Mouse (Mus musculus): Measurements from ENCODE around the gene Wdr13.
"Not testable (repeated sequence)": the region's sequence is repeated elsewhere in the genome, so short reads cannot be mapped to it uniquely, and the experiment has no call there.

Wdr13 gene

DNA sequence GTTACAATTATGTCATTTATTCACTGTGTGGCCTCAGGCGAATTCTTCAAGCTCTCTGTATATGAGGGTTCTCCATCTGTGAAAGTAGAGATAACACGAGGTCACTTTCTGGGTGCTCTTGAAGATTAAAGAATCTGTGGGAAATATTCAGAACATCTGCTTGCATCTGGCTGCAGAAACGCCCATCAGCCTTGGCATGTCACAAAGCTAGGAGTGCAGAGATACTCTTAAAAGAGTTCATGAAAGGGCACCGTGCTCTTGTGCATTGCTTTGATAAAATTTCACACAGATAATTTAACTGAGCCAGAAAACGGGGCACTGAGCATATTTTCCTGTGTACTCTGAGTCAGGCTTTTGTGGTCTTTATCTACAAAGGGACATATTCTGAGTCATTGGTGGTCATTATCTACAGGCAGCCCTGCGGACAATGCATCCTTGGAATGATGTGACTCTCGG, 30.5 kb downstream of the Wdr13 start:
- DNase-seq: no peak

DNA sequence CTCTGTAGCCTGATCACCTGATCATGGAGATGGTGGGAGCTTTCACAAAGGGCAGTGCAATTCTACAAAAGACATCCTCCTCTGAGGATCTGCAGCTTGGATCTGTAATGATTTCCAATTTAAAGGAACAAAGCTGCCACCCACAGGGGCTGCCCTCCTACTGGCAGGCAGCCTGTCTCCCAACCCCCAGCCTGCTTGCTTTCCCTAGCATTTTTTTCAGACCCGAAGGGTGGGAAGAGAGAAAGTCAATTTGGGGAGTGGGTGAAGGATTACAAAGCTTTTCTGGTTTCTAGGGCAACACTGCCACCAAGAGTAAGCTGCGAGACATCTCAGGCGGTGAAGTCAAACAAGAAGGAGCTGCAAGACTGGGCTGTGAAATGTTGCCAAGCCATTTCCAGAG, 31.7 kb downstream of the Wdr13 start:
- DNase-seq: no peak

DNA sequence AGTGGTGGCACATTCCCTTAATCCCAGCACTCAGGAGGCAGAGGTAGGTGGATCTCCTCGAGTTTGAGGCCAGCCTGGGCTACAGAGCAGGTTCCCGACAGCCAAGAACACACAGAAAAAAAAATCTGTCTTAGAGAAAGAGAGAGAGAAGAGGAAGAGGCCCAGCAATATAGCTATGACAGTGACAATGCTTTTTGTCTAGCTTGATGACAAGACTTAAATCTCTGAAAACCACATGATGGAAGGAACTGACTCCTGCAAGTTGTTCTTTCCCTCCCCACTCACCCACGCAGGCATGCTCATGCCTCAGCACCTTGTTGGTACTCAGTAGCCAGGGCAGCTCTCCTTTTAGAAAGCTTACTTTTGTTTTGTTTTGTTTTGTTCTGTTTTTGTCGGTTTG, 33.3 kb downstream of the Wdr13 start:
- no peak for DNase-seq

DNA sequence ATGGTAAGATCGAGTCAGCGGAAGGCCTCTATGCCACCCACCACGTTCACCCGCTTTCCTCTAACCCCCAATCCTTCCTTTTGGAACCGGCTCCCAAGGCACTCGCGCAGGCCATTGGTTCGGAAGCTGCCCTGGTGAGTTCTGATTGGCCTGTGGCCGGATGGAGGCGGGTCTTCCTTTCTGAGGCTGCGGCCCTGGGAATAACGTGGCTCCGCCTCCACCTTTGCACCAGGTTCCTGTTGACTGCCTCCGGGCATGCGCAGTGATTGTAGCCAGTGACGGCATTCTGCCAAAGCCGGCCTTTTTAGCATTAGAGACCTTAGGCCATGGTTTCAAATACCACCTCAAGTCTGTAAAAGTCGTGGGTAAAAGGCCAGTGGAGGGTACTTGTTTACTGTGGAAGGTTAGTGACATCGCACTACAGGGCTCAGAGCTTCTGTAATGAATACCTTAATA, 35.9 kb downstream of the Wdr13 start:
- DNase-seq: peak; percentile 98

DNA sequence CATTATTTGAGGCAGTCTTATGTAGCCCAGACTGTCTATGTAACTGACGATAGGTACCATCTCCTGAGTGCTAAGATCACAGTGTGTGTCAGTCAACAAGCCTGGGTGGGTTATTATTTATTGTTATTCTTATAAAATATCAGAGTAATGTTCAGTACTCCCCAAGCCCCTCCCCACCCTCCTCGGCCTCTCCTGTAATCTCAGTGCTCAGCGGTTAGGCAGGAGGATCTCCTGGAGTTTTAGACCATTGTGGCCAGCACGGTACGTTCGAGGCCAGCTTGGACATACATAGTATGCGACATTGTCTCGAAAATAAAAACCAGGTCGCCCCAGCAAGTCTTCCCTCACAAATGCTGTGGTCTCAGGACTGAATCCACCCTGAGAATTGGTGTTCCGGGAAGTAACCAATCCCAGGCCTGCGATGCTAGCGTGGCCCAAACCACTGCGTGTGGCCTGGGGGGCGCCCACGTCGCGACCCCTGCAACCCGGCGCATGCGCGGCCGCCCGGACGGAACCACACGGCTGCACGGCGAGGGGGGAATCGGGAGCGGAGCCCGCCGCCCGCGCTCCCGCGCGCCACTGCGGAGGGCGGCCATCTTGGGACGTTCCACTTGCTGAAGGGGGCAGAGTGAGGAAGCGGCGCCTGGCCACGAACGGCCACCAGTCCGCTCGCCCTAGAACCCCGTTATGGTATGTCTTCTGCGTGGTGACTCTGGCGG, 36.5 kb downstream of the Wdr13 start:
- DNase-seq: peak; percentile 78 to 86

DNA sequence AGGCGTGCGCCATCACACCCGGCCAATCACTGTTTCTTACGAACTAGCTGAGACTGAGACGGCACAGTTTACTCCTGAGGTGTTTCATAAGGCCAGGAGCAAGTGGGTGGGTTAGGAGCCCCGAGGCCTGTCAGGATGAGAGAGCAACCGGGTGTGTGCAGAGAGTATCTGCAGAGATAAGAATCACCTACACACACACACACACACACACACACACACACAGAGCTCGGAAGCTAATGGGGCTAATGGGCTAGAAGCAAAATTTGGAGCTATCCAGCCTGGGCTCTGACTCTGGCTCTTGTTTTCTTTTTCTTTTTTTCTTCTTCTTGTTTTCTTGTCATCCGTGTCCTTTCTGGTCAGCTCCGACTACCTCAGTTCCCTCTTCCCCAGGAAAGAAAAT, 37.1 kb downstream of the Wdr13 start:
- DNase-seq: no peak

DNA sequence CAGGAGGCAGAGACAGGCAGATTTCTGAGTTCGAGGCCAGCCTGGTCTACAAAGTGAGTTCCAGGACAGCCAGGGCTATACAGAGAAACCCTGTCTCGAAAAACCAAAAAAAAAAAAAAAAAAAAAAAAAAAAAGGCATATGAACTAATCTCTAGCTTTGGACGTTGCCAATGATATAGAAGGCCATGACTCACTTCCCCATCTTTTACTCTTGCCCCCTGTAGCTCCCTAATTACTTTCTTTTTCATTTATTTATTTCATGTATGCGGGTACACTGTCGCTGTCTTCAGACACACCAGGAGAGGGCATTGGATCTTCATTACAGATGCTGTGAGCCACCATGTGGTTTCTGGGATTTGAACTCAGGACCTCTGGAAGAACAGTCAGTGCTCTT, 41.7 kb downstream of the Wdr13 start:
- DNase-seq: not testable (repeated sequence)

DNA sequence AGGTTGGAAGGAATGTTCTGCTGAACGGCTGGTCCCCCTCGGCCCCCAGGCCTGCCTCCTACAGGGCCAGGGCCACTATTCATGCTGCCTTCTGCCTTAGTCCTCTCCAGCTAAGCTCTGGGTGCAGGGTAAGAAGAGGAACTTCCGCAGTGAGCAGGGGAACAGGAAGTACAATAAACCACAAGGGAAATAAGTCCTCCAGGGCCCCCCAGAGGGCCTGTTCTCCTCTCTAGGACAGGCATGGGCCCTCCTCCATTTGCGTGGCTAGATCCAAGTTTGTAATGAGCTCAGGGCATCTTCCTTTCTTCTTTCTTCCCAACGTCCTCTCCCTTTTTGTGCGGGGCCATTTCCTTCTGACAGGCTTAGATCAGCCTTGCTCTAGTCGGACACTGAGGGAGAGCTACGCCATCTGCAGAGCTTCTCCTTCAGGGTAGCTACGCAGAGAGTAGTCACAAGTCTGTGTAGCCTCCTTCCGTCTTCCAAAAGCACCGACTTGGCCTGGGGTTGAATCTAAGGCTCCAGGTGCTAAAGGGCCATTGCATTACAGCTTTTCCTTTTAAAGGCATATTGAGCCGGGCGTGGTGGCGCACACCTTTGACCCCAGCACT, 42.2 kb downstream of the Wdr13 start, which contains the start of gene Was:
TSS of gene Was (minus strand) at position 153 of the 608 bp plus-strand sequence.
- no peak for DNase-seq

DNA sequence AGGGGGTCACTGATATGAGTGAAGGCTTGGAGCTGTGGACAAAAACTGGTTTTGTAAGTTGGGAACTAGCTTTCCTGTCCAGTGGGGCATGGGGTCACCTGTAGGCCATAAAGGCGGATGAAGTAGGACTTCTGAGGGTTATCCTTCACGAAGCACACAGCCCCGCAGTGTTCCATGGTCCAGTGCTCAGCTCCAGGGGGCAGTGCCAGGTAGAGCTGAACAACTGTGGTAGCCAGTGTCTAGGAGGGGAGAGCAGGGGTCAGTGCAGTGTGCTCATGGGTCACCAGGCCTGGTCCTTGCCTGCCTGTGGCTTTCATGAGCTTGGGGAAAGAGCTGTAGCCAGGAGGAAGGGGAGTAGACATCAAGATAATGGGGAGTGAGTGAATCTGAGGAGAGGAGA, 42.9 kb downstream of the Wdr13 start:
- no peak for DNase-seq

DNA sequence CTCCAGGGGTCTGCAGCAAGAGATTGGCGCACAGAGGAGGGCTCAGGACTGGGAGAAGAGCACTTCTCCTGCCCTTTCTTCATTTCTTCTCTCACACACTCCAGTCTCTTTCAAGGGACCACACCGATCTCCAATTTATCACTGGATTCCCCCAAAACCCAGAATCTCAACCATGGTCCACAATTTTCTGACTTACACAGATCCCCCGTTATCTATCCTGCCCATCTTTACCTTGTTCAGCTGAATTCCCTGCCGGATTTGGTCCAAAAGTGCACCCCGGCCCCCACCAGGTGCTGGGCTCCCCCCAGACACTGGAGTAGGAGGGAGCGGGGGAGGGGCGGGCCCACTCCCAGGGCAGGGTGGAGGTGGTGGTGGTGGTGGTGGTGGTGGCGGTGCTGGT, 47.1 kb downstream of the Wdr13 start:
- no peak for DNase-seq

DNA sequence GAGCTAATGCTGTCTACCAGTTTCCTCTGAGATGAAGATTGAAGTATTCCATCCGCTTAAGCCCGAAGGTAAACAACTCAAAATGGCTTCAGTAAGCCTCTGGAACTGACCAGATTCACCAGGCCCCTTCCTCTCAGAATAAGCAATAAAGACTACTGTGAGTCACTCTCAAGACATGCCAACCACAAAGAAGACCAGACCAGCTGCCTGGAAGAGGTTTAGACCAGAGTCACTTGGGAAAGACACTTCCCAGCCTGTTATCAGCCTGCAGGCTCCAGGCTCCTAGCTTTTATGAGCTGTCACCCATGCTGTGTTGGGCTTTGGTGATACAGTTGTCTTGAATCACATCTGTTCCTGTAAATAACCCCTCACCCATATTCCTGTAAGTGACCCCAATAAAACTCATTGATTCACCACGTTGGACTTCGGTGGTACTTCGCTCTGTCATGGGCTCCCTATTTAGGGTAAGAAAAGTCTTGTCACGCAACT, 47.9 kb downstream of the Wdr13 start:
- no peak for DNase-seq

DNA sequence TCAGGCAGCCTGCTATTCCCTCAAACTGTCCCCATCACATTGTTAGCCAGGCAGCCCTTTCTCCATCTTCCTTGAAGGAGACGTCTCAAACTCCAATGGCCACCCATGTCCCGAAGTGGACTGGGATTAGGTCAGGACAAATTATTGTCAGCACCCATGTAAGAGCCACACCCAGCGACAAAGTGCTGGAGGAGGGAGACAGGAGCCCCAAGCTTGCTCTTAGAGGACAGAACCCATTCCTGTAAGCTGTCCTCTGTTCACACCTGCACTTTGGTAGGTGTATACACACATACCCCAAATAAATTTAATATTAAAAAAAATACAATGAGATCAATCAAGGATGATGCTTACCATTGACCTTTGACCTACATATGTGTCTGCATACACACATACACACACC, 57.6 kb downstream of the Wdr13 start:
- DNase-seq: no peak

DNA sequence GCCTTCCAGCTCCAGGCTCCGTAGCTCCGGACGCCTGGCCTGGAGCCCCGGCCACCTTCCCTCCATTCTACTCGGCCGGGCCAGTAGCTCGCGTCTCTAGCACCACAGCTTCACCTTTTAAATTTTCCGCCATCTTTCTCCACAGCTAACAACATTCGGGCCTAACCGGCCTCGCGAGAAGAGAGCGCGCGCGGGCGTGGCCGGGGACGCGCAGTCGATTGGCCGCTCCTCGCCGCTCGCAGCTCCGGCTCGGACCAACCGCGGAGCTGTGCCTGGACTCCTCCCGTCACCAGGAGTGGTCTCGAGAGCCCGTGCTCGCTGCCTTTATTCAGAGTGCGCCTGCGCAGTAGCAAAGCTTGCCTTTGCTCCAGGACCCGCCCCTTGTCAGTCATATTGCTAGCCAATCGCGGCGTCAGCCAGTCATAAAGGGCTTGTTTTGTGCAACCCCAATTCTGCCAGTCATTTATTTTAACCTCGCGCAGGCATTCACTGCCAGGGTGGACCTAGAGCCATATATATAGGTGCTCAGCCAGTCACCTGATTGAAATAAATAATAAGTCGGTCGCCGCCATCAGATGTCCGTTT, 58.2 kb downstream of the Wdr13 start, which contains the start of gene Suv39h1:
TSS of gene Suv39h1 (minus strand) at position 331 of the 585 bp plus-strand sequence.
- peak; percentile 93 to 96 for DNase-seq

DNA sequence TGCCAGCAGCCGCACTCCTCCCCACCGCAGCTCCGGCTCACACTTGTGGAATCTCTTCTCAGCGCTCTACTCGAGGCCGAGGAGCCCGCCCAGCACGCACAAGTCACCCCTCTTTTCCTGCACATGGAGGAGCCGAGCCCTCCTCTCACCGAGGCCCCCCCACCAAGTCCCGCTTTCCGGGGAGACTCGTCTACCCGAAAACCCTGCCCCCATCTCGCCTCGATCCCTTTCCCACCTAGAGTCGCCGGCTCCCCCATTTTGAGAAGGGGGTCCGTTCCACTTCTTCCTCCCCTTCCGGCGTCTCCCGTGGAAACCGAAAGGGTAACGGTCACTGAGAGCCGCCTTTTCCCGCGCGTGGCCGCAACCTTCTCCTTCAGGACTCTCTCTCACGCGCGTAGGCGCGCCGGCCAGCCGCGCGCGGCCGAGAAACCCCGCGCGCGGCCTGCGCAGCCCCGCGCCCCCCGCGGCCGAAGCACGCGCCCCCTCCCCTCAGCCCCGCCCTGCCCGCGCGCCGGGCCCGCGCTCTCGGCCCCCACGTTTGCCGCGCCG, 58.7 kb downstream of the Wdr13 start:
- no peak for DNase-seq
